Mouse (Mus musculus) WW6 (cell line): Measurements from ENCODE around the gene Olfr131.
"Not testable (repeated sequence)": the region's sequence is repeated elsewhere in the genome, so short reads cannot be mapped to it uniquely, and the experiment has no call there.

Source experiments
- DNase-seq: peaks from one replicate; pipeline ENCODE4 v3.0.0-alpha.2; 2013; ENCODE audit warnings: low read depth, low spot score

Olfr131 gene

DNA sequence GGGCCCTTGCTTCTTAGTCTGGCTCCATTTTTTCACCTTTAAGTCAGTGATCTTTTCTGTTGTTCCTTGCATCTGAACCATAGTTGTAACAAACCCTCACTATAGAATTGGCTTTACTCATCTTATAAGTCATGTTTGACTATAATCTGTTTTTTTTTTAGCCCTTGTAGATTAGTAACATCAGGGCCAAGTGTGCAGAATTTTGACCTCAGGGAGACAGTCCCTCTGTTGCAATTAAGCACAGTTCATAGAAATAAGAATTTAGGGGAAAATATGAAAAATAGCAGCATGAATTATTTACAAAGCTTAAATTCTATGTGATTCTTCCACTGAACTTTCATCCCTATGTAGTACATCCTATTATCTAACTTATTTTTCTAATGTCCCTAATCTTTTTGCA lies at the start of gene Olfr131:
Olfr131 (minus strand) TSS at position 101 of the 400 bp plus-strand sequence.
- DNase-seq = no peak

DNA sequence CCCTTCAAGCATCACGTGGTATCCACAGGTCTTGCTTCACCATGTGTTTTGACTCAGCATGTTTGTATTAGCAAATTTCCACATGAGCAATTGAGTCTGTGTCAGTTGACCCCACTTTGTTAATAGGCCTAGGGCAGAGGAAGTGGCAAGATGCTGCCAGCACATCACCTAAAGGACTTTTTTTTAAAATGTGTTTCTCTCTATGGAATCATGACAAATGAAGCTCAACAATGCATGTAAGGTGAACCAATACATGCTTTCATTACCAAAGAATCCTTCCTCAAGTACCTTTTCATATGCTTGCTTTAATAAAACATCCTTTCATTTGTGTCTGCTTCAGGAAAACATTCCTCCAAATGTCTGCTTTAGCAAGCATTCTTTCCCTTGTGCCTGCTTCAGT lies 45.9 kb upstream of the Olfr131 start, which contains the start of gene Olfr132:
Olfr132 (minus strand) TSS at position 101 of the 400 bp plus-strand sequence.
- no peak for DNase-seq

DNA sequence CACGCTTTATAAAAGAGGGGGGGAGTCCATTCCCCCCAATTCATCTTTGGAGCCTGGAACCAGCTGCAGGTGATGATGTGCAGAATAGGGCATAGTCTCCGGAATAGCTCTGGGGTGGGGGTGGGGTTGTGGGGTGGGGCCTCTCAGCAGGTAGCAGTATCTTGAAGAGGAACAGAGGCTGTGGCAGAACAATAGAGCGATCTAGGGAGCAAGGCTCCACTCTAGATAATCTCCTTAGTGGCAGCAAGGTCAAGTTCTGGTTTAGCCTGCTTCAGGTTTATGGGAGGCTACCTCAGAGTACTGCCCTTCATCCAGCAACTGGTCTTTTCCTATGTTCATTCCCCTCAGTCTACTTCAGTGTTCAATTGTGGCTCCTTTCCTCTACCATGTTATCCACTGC lies 36.9 kb upstream of the Olfr131 start:
- not testable (repeated sequence) for DNase-seq

DNA sequence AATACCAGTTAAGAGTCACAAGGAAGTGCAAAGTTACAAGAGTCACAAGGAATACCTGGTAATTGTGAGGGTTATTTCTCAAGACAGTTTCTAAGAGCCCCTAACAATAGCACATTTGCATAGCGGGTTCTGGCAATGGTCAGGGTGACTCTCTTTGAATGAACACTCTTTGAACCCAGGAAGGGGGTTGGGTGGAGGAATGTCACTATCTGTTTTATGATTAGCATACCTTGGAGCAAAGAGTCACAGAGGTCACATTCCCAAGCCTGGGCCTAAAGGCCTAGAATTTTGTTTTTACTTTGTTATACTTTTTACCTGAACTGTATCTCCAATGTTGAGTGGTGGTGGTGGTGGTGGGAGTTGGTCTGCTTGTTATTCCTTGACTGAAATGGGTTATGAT lies 35.7 kb upstream of the Olfr131 start:
- not testable (repeated sequence) for DNase-seq

DNA sequence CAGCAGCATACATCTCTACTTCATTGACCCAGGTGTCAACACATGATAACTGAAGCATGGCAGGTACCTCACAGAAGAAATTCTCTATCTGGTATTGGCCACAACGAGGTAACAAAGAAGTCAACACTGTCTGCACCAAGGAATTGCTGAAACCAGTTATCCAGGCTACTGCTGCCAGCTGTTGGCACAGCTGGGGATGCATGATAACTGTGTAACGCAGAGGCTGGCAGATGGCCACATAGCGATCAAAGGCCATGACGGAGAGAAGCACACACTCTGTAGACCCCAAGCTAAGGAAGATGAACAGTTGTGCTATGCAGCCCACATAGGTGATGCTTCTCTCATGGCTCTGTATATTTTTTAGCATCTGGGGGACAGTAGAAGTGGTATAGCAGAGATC lies 6.1 kb downstream of the Olfr131 start:
- no peak for DNase-seq

DNA sequence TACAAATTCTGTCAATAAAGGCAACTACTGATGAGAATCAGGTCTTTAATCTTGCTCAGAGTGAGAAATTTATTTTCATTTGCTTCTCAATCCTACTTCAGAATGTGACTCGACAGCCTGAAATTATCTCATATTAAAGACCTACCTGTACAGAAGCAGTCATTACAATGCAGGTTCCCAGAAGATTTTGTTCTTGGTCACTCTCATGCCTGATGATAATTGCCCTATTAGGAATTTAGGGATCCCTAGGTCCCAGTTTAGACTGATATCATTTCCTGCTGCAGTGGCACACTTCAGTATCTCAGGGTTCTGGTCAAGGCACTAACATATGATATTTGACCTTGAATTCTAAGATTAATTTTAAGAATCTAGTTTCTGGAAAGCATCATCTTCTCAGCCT lies 24.9 kb downstream of the Olfr131 start, which contains the start of gene Olfr130:
Olfr130 (plus strand) TSS at position 301 of the 400 bp plus-strand sequence.
- DNase-seq = no peak

DNA sequence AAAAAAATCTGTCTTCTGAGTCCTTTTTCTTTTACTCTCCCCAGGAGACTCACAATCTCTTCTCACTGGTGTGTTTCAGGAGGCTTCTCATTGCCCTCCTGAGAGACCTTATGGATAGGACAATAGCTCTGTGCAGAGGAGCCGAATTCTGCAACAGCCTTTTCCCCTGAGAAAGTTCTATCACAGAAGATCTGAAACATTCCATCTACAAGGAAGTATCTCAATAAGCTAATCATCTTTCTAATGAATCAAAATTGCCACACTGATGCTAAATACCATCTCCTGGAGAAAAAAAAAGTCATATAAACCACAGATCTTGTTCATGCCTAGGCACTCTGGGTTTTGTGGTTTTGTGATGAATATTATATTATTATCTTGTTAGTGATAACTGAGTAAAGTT lies 28.5 kb downstream of the Olfr131 start, which contains the start of gene Olfr129:
Olfr129 (minus strand) TSS at position 101 of the 400 bp plus-strand sequence.
- DNase-seq = no peak
